Mouse (Mus musculus): ENCODE measurements around the gene Rabif. TPM values are rescaled to one million over a fixed set of nuclear protein-coding genes. Genes with fewer than 3 reads are reported as not detected.
"Not testable (repeated sequence)": the region's sequence is repeated elsewhere in the genome, so short reads cannot be mapped to it uniquely, and the experiment has no call there.

Rabif gene
- polyA plus RNA-seq, 1 experiment from 2014 or later, result 76.8 TPM

DNA sequence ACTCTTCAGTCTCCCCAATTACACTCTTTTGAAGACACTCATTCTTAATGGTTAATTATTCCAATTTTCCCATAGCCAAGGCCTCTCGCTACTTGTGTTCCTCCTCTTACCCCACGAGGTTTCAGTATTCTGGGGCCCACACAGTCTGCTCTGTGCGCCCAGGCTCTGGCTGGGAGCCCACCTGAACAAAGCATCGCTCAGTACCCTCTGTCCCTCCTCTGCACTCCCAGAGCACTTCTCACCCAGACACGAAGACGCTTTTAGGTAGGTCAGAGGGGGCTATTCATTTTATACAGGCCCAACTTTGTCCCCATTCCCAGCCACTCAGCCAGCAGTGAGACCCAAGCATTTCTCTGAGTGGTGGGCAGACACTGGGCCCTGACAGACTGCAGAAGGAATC lies 36.2 kb downstream of the Rabif start:
- WGBS, result 68% methylated on average over 6 of the region's 6 CpGs
- H3K27me3 ChIP-seq (replicated peaks), result no peaks in the 10 kb centered on the region
- H3K4me3 ChIP-seq (replicated peaks), result no peak overlapping the region
- H3K36me3 ChIP-seq, result no peaks in the 10 kb centered on the region
- no peaks in the 10 kb centered on the region for H3K9me3 ChIP-seq (replicated peaks)
- 0 out of 2 replicates have a peak overlapping the region, but pooled peaks have one; percentile 11 for H3K27ac ChIP-seq (replicated peaks)
- H3K4me2 ChIP-seq, result no peak overlapping the region
- no peaks in the 10 kb centered on the region for H3K4me1 ChIP-seq
- no peak for ATAC-seq (ENCODE audit: low FRiP score)
- H3K9ac ChIP-seq (replicated peaks), result no peak overlapping the region

DNA sequence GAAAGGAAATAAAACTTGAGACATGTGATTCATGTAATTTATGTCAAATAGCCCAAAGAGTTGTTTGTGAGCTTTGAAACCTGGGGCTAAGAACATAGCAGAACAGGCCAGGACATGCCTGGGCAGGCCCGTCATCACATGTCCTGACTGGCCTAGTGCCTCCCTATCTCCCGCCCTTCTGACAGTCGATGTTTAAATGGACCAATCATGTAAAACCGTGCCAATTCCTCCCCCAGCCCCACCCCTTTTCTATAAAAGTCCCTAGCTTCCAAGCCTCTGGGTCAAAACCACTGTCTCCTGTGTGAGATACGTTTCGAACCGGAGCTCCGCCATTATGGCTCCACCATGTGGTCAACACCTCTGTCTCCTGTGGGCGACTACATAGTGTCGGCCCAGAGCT lies 39.3 kb downstream of the Rabif start:
- not testable (repeated sequence) for ATAC-seq (ENCODE audit: low FRiP score); H3K27me3 ChIP-seq (replicated peaks); H3K4me2 ChIP-seq; H3K36me3 ChIP-seq; H3K4me1 ChIP-seq; H3K9me3 ChIP-seq (replicated peaks); H3K4me3 ChIP-seq (replicated peaks); H3K27ac ChIP-seq (replicated peaks); H3K9ac ChIP-seq (replicated peaks)
- 93% methylated on average over 10 of the region's 10 CpGs for WGBS

DNA sequence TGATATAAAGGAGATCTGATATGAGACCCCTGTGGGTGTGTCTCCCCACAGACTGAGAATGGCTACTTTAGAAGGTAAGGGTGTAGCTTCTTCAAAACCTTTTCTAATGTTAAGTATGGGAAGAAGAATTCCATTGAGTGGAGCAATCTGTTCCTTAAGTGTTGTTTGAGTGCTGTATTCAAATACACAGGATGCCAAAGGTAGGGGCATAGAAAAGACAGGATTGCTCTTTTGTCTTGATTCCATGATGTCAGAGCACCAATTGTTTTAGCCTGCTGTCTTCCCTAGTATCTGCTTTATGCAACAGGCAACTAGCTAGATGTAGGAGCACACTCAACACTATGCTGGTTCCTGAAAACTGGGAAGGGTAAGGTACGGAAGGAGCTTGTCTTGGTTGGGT lies 40.6 kb downstream of the Rabif start:
- no peaks in the 10 kb centered on the region for H3K4me1 ChIP-seq
- no peaks in the 10 kb centered on the region for H3K36me3 ChIP-seq
- H3K4me2 ChIP-seq, result no peak overlapping the region
- H3K4me3 ChIP-seq (replicated peaks), result no peak overlapping the region
- no peak overlapping the region for H3K9ac ChIP-seq (replicated peaks)
- H3K27ac ChIP-seq (replicated peaks), result no peak overlapping the region
- ATAC-seq (ENCODE audit: low FRiP score), result no peak
- no peaks in the 10 kb centered on the region for H3K9me3 ChIP-seq (replicated peaks)
- 100% methylated on average over 1 of the region's 1 CpGs for WGBS
- H3K27me3 ChIP-seq (replicated peaks), result no peaks in the 10 kb centered on the region

DNA sequence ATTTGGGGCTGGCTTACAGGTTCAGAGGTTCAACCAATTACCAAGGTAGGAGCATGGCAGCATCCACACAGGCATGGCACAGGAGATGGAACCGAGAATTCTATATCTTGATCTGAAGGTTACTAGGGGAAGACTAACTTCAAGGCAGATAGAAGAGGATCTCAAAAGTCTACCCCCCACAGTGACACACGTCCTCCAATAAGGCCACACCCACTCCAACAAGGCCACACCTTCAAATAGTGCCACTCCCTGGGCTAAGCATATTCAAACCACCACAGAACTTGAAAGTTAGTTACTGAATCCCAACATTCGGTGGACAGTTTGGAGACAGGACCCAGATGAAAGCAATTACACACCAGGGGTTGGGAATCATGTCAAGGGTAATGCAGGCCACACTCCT lies 41.1 kb downstream of the Rabif start:
- Histone ChIP-seq H3K4me3 (replicated peaks) (no peak overlapping the region), H3K4me1 (no peaks in the 10 kb centered on the region), H3K27ac (replicated peaks) (no peak overlapping the region), H3K36me3 (no peaks in the 10 kb centered on the region), H3K9ac (replicated peaks) (no peak overlapping the region), H3K4me2 (no peak overlapping the region), H3K9me3 (replicated peaks) (no peaks in the 10 kb centered on the region), H3K27me3 (replicated peaks) (no peaks in the 10 kb centered on the region)
- 81% methylated on average over 3 of the region's 3 CpGs for WGBS
- ATAC-seq (ENCODE audit: low FRiP score), result no peak

DNA sequence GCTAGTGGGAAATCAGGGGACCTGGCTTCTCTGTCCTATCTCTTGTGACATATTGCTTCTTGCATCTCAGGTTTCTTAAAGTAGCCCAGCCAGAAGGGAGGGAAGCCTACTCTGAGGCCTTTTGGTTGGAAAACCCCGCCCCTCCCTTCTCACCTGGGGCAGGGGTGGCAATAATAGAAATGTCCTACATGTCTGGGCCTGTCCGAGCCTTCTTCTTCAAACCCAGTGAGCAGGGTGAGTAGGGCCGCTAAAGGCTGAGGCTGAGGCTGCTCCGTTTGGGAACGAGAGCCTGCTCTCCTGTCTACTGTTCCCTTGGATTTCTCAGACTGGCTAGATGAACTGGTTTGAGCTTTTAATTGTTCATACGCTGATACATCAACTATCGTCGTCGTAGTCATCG lies 46.2 kb downstream of the Rabif start:
- Histone ChIP-seq H3K4me2 (no peak overlapping the region), H3K4me1 (no peaks in the 10 kb centered on the region), H3K9ac (replicated peaks) (no peak overlapping the region), H3K9me3 (replicated peaks) (no peaks in the 10 kb centered on the region; the same call in 1 of the 2 replicates), H3K36me3 (no peaks in the 10 kb centered on the region), H3K27ac (replicated peaks) (no peak overlapping the region), H3K27me3 (replicated peaks) (no peaks in the 10 kb centered on the region; the same call in 1 of the 2 replicates), H3K4me3 (replicated peaks) (no peak overlapping the region)
- ATAC-seq (ENCODE audit: low FRiP score), result no peak
- 94% methylated on average over 10 of the region's 10 CpGs for WGBS

DNA sequence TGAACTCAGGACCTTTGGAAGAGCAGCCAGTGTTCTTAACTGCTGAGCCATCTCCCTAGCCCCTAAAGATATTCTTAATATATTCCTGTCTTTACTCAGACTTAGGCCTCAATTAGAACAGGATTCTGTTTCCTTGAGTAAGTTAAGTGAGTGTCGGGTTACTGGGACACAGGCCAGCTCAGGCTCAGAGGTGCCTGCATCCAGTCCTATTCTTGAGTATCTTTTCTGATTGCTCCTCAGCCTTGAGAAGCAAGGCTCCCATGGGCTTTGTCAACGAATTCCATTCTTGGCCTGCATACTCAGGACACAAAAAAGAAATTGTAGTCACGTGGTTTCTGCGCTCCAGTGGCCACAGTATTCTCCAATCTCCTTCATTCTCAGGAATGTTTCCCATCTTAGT lies 53.8 kb downstream of the Rabif start:
- Histone ChIP-seq H3K36me3 (no peaks in the 10 kb centered on the region), H3K27me3 (replicated peaks) (no peaks in the 10 kb centered on the region; the same call in 1 of the 2 replicates), H3K4me1 (no peaks in the 10 kb centered on the region), H3K27ac (replicated peaks) (no peak overlapping the region), H3K4me2 (no peak overlapping the region), H3K9me3 (replicated peaks) (no peaks in the 10 kb centered on the region; the same call in 1 of the 2 replicates), H3K9ac (replicated peaks) (no peak overlapping the region), H3K4me3 (replicated peaks) (no peak overlapping the region)
- WGBS, result 86% methylated on average over 4 of the region's 4 CpGs
- ATAC-seq (ENCODE audit: low FRiP score), result no peak

DNA sequence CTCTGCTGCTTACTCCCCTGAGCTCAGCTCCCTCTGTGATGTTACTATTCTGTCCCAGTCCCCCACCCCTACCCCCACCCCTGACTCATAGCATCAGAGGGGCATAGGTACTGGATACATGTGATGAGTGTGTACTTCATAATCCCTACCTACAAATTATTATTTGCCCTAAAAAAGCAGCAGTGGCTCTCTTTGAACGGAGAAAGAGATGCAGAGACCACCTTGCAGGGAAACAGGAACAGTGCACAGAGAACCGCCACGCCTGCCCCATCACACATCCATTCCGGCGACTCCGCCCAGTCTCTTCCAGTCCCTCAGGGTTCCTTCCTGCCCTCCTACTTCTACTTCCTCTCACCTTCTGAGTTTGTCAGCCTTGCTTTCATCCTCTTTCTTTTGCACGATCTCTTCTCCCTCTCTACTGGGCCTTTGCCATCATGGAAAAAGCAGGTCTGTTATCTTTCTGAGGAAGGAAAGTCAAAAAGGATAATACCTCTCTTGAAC lies 55.2 kb downstream of the Rabif start, which contains the start of gene Mgat4e:
Mgat4e (minus strand) TSS at position 51 of the 501 bp plus-strand sequence.
- Histone ChIP-seq H3K4me2 (no peak within 1 kb of the TSS), H3K27ac (replicated peaks) (no peak within 1 kb of the TSS), H3K27me3 (replicated peaks) (no peaks in the 10 kb centered on the region), H3K9ac (replicated peaks) (no peak within 1 kb of the TSS), H3K9me3 (replicated peaks) (no peaks in the 10 kb centered on the region; the same call in 1 of the 2 replicates), H3K4me1 (no peaks in the 10 kb centered on the region), H3K4me3 (replicated peaks) (no peak within 1 kb of the TSS), H3K36me3 (no peaks in the 10 kb centered on the region)
- 47% methylated on average over 7 of the region's 7 CpGs for WGBS
- ATAC-seq (ENCODE audit: low FRiP score), result no peak

DNA sequence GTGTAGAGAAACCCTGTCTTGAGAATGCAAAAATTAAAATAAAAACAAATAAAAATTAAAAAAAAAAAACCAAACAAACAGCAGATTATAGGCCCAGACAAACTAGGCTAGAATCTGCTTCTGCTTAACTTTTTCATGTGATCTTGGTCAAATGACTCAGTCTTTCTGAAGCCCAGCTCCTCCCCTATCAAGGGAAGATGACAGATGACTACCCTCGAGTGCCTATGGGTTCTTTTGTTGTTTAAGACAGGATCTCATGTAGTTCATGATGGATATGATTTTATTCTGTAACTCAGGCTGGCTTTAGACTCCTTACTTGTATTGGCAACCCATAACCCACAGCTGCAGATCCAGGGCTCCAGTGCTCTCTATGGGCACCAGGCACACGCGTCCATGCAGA lies 57.4 kb downstream of the Rabif start:
- no peaks in the 10 kb centered on the region for H3K9me3 ChIP-seq (replicated peaks)
- no peak overlapping the region for H3K9ac ChIP-seq (replicated peaks)
- H3K27ac ChIP-seq (replicated peaks), result no peak overlapping the region
- H3K27me3 ChIP-seq (replicated peaks), result no peaks in the 10 kb centered on the region
- H3K36me3 ChIP-seq, result no peaks in the 10 kb centered on the region
- peaks cover 12% of the 10 kb centered on the region for H3K4me1 ChIP-seq
- no peak overlapping the region for H3K4me3 ChIP-seq (replicated peaks)
- 82% methylated on average over 3 of the region's 3 CpGs for WGBS
- no peak overlapping the region for H3K4me2 ChIP-seq
- ATAC-seq (ENCODE audit: low FRiP score), result no peak

DNA sequence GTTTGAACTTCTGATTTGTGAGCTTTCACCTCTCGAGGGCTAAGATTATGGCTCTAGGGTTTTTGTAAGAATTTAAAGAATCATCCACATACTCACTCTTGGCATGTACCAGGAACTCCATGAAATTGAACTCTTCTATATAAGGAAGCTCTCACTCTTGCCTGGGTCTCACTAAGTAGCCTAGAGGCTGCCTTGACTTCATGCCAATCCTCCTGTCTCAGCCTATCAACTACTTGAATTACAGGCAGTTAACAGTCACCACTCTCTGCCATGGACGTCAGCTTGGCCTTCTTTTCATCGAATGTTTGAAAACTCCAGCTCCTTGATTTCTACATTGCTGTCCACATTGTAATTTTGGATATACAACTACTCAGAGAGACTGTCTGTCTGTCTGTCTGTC lies 57.9 kb downstream of the Rabif start:
- Histone ChIP-seq H3K36me3 (no peaks in the 10 kb centered on the region), H3K9me3 (replicated peaks) (no peaks in the 10 kb centered on the region), H3K4me2 (no peak overlapping the region), H3K27ac (replicated peaks) (no peak overlapping the region), H3K4me1 (peaks cover 16% of the 10 kb centered on the region), H3K9ac (replicated peaks) (no peak overlapping the region), H3K27me3 (replicated peaks) (no peaks in the 10 kb centered on the region), H3K4me3 (replicated peaks) (no peak overlapping the region)
- no peak for ATAC-seq (ENCODE audit: low FRiP score)
- whole genome bisulfite sequencing, result 76% methylated on average over 3 of the region's 3 CpGs

DNA sequence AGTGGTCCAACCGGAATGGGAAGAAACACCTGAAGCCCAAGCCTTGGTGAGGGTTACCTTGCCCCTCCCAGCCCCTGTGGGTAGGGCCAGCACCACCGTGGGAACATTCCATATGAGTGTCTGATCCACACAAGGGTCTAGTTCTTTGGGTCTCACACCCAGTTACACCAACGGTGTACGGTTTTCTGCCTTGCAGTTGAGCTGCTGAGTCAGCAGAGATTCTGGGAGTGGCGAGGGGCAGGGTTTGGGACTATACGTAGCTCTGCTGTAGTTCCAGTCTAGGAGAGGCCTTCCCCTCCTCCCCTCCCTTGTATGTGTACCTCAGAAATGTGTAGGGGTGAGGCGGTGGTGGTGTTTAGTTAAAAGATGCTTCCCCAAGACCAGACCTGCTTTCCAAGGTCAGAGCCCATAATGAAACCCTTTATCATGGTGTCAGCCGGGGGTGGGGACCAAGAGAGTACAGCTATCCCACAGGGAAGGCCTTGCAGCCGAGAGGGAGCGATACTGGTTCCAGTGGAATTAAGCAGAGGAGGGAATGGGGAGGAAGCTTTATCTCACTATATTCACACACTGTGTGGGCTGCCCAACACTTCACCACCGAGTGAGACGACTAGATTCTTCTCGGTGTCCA lies 60.9 kb downstream of the Rabif start:
- peak overlapping the region; percentile 71 for H3K4me3 ChIP-seq (replicated peaks)
- no peaks in the 10 kb centered on the region for H3K36me3 ChIP-seq
- no peak overlapping the region for H3K27ac ChIP-seq (replicated peaks)
- H3K4me1 ChIP-seq, result peaks cover 20% of the 10 kb centered on the region
- 33% methylated on average over 13 of the region's 13 CpGs for WGBS
- no peak overlapping the region for H3K9ac ChIP-seq (replicated peaks)
- H3K4me2 ChIP-seq, result peak overlapping the region; percentile 83
- no peak for ATAC-seq (ENCODE audit: low FRiP score)
- no peaks in the 10 kb centered on the region for H3K9me3 ChIP-seq (replicated peaks)
- H3K27me3 ChIP-seq (replicated peaks), result no peaks in the 10 kb centered on the region

DNA sequence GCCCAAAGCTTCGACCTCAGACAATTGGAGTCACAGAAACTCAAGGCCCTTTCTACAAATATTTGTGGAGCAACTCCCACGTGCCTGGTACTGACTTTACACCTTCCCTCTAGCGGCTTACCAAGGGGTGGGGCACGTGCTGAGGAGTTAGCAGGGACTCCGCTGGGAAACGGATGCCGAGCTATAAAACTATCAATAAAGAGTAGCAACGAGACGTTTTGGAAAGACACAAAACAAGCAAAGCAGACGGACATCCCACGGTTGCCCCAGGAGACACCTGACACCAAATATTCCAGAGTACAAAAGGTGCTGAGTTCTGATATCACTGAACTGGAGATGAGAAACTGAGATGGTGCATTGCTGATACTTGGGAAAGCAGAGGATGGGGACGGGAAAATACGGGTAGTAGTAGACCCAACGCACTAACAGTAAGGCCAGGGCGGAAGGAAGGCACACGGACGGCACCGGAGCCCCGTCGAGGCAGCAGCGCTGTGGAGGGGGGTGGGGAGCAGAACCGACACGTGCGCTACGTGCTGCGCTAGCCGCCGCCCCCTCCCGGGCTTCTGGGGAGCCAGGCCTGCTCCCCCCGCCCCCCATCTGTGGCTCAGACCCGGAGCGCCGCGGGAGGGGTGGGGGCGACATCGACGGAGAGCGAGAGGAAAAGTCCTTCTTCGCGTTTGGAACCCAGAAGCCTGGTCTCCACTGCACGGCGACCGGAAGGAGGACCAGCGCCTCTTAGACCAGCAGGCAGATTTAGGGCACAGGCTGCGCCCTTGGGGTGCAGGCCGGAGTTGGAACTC lies 61.6 kb downstream of the Rabif start:
- Histone ChIP-seq H3K4me2 (peak overlapping the region; percentile 83), H3K4me1 (peaks cover 20% of the 10 kb centered on the region), H3K9me3 (replicated peaks) (no peaks in the 10 kb centered on the region), H3K36me3 (no peaks in the 10 kb centered on the region), H3K27ac (replicated peaks) (peak overlapping the region; percentile 94), H3K4me3 (replicated peaks) (peak overlapping the region; percentile 71), H3K27me3 (replicated peaks) (no peaks in the 10 kb centered on the region), H3K9ac (replicated peaks) (peak overlapping the region; percentile 76)
- 2% methylated on average over 46 of the region's 46 CpGs for WGBS
- ATAC-seq (ENCODE audit: low FRiP score), result peak; percentile 43

DNA sequence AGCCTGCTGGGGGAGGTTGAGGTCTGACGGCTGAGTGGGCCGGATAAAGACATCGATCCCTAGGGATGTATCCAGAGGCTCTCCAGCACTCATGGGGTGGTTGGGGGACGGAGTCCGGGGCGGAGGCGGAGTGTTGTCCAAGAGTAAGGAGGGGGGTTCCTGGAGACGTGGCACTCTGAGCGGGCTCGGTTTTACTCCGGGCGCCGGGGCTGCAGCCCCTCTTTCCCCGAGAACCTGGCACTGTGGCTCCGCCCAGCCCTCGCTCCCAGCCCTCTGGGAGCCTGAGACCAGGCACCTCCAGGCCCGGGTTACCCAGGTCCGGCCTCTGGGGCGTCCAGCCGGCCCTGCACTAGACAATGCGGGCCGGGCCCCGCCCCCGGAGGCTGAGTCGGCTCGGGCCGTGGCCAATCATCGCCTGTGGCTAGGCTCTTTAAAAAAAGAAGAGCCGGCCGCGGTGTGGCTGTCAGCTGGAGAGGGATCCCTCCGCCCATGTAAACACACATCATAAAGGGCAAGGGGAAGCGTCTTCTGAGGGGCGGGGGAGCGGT lies 62.3 kb downstream of the Rabif start:
- Histone ChIP-seq H3K4me3 (replicated peaks) (peak overlapping the region; percentile 71), H3K27ac (replicated peaks) (peak overlapping the region; percentile 94), H3K27me3 (replicated peaks) (no peaks in the 10 kb centered on the region), H3K4me1 (peaks cover 20% of the 10 kb centered on the region), H3K4me2 (peak overlapping the region; percentile 83), H3K9ac (replicated peaks) (peak overlapping the region; percentile 76), H3K9me3 (replicated peaks) (no peaks in the 10 kb centered on the region), H3K36me3 (no peaks in the 10 kb centered on the region)
- under 1% methylated on average over 35 of the region's 35 CpGs for WGBS
- ATAC-seq (ENCODE audit: low FRiP score), result peak; percentile 95

Measured in neural tube, embryonic 15.5 days (tissue).